Comparison of ENCODE assay signal across 8 mouse cellular contexts in genomic region chr14:120278290-120279244, GRCm38 (mm10). TPM values are rescaled to one million over a fixed set of nuclear protein-coding genes. Genes with fewer than 3 reads are reported as not detected.
A peak's percentile ranks its signal among the peaks of the same experiment; 100 is the strongest.
DNase-seq lines count a peak whose midpoint lies in the region; ATAC-seq and TF ChIP-seq lines count a peak whose summit lies in the region.

No protein-coding gene starts in this region.

- intact Hi-C loops in heart, postnatal 14 days (cut with DNase I) = loop anchor here (2.0 to 5.0 kb wide), 5 partner anchors 18 to 199 kb away; partner anchors contain the start of gene Rap2a

- 18% methylated on average over 21 of the region's 21 CpGs for WGBS in kidney, adult 2 months

- H3K36me3 ChIP-seq in kidney, adult 2 months (ENCODE audit: control insufficient read depth, insufficient read depth, low read length) = no peaks in the 10 kb centered on the region

- DNase-seq in kidney, adult 2 months = peak; percentile 56
- no peak for DNase-seq in kidney, adult 9 months
- peak; percentile 46 for DNase-seq in ES-CJ7 (ENCODE audit: low read depth, low spot score)
- peak; percentile 70 for DNase-seq in embryo, embryonic 11 days
- peak; percentile 57 to 72 for DNase-seq in heart, postnatal 14 days
- peak; percentile 68 to 69 for DNase-seq in layer of hippocampus, postnatal 36 days

- peak; percentile 36 for ATAC-seq in megakaryocyte-erythroid progenitor cell, adult 5-6 weeks (replicated peaks; ENCODE audit: low FRiP score, low TSS enrichment, poor library complexity, severe bottlenecking)
- no peak for ATAC-seq in activated CD4-positive, CD25-positive, alpha-beta regulatory T cell, adult 4 months

- peak overlapping the region; percentile 33 for H3K4me3 ChIP-seq in kidney, adult 2 months (ENCODE audit: insufficient read depth, low read depth, low read length)

- H3K27me3 ChIP-seq in kidney, adult 2 months (replicated peaks; ENCODE audit: control insufficient read depth, insufficient read depth, low read length) = no peaks in the 10 kb centered on the region

- peak overlapping the region; percentile 76 for H3K27ac ChIP-seq in kidney, adult 2 months (ENCODE audit: insufficient read depth, low read depth, low read length)

- H3K4me1 ChIP-seq in kidney, adult 2 months (ENCODE audit: control insufficient read depth, insufficient read depth, low read length) = peaks cover 21% of the 10 kb centered on the region

- no peak for TF ChIP-seq CTCF in kidney, adult 2 months (conservative IDR thresholded peaks at IDR 0.05; ENCODE audit: insufficient read depth, insufficient read length, low read depth, low read length)

- TF ChIP-seq POLR2A in kidney, adult 2 months (IDR thresholded peaks at IDR 0.05; ENCODE audit: low read depth, low read length) = no peak

RNA-seq across cellular contexts. Expression of gene Mbnl2, which starts 3.1 kb away (rescaled TPM):
- polyA plus RNA-seq in kidney, adult 2 months (2012; rRNA removed) = 50.0 and 53.9 TPM in 2 replicates
- 100 to 1,000 TPM; 237 to 252 TPM for total RNA-seq in heart, postnatal 14 days (2021)
- total RNA-seq in layer of hippocampus, postnatal 36 days (2021) = 100 to 1,000 TPM; 249 TPM
- 27.2 and 33.1 TPM in 2 replicates for total RNA-seq in megakaryocyte-erythroid progenitor cell, adult 5-6 weeks (2014; fragmentation: Nextera tagmentation)
- total RNA-seq in megakaryocyte-erythroid progenitor cell, adult 5-6 weeks (2017) = 35.3 and 44.1 TPM in 2 replicates
- polyA plus RNA-seq in activated CD4-positive, CD25-positive, alpha-beta regulatory T cell, adult 4 months (2017; shearing (Covaris generic)) = 10 to 100 TPM; 44.6 to 46.0 TPM

Comparison
In these comparisons a context has a peak if more than half of its experiments do, and no peak if none do; other contexts are left out.
1. RNA of gene Mbnl2, which starts 3.1 kb away (total RNA-seq): 237 to 252 TPM in heart, postnatal 14 days and 249 TPM in layer of hippocampus, postnatal 36 days; 27.2 to 44.1 TPM in megakaryocyte-erythroid progenitor cell, adult 5-6 weeks; every median in the first group is over 4 times any median in the second.